Comparison of ENCODE assay signal across 20 mouse cellular contexts in the genomic region with DNA sequence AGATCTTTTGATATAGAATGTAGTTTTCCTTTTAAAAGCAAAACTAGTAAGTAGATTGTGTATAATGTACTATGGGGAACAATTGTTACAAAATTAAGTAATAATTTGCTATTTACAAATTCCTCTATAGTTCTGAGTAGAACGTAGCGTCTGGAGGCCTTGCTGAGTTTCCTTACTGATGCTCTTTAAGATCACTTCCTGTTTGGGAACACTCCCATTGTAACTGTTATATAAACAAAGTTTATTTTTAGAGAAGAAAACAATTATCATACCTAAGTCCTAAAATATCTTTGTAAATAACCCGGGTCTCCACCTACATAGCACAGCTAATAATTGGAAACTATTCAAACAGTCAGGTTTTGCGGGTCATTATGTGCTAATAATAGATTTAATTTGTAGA. TPM values are rescaled to one million over a fixed set of nuclear protein-coding genes. Genes with fewer than 3 reads are reported as not detected.
"Had no signal": no experiment of that assay in that cellular context is flagged by ENCODE, and none has a peak within 500 bp of the region (broad histone marks: within the 10 kb centered on the region; RNA-seq: fewer than 3 reads in every experiment).

No protein-coding gene starts in this region.

- H3K9me3 ChIP-seq: lung, embryonic 15.5 days; midbrain, embryonic 10.5 days; midbrain, embryonic 12.5 days; neural tube, embryonic 13.5 days; neural tube, embryonic 15.5 days had no signal

- H3K9ac ChIP-seq: lung, embryonic 15.5 days; midbrain, embryonic 12.5 days; neural tube, embryonic 13.5 days; neural tube, embryonic 15.5 days had no signal

- ATAC-seq: midbrain, embryonic 16.5 days had no signal

- H3K27me3 ChIP-seq: lung, embryonic 15.5 days; midbrain, embryonic 12.5 days; neural tube, embryonic 13.5 days; neural tube, embryonic 15.5 days had no signal

- H3K36me3 ChIP-seq: lung, embryonic 15.5 days; midbrain, embryonic 10.5 days; midbrain, embryonic 12.5 days; neural tube, embryonic 13.5 days; neural tube, embryonic 15.5 days had no signal

- H3K4me3 ChIP-seq: lung, embryonic 15.5 days; midbrain, embryonic 10.5 days; midbrain, embryonic 12.5 days; myocyte; neural tube, embryonic 13.5 days; neural tube, embryonic 15.5 days had no signal

- H3K4me1 ChIP-seq: lung, embryonic 15.5 days; neural tube, embryonic 13.5 days; neural tube, embryonic 15.5 days had no signal

- H3K27ac ChIP-seq: lung, embryonic 15.5 days; midbrain, embryonic 10.5 days; midbrain, embryonic 12.5 days; neural tube, embryonic 13.5 days; neural tube, embryonic 15.5 days had no signal

- DNase-seq: lung, adult 2 months; lung, postnatal 10 days; lung, postnatal 4 days; midbrain, embryonic 14.5 days; retina, postnatal 1 day; right cerebral cortex, adult 18-20 months; right cerebral cortex, postnatal 25 days; right cerebral cortex, postnatal 4 days; spleen, adult 18-20 months; thymus, adult 18-20 months; thymus, postnatal 14 days; thymus, postnatal 36 days had no signal

- H3K4me2 ChIP-seq: lung, embryonic 15.5 days; midbrain, embryonic 12.5 days; neural tube, embryonic 13.5 days; neural tube, embryonic 15.5 days had no signal

RNA-seq across cellular contexts. Expression of a gene that starts 32.0 kb away (rescaled TPM):
- total RNA-seq: megakaryocyte, adult 5-6 weeks had no signal
- polyA plus RNA-seq: myocyte had no signal
